ENCODE assay signal across 8 mouse cellular contexts in genomic region chr11:102184646-102185495, GRCm38 (mm10). TPM values are rescaled to one million over a fixed set of nuclear protein-coding genes. Genes with fewer than 3 reads are reported as not detected.
DNase-seq lines count a peak whose midpoint lies in the region; ATAC-seq and TF ChIP-seq lines count a peak whose summit lies in the region.

TSS of gene Lsm12 (minus strand) at chr11:102185296.

- under 1% methylated on average over 65 of the region's 70 CpGs for WGBS in heart, embryonic 10.5 days
- WGBS in kidney, embryonic 15.5 days: under 1% methylated on average over 66 of the region's 70 CpGs

- no peak for TF ChIP-seq CTCF in bone marrow macrophage, adult 2 months (IDR thresholded peaks at IDR 0.05; ENCODE audit: low read depth, low read length)
- TF ChIP-seq CTCF in embryonic fibroblast, embryonic 13.5 days (IDR thresholded peaks at IDR 0.05; ENCODE audit: borderline replicate concordance, insufficient read depth, low read length): no peak

- H3K4me1 ChIP-seq in bone marrow macrophage, adult 2 months (ENCODE audit: control insufficient read depth, insufficient read depth, low read length): peaks cover 21% of the 10 kb centered on the region
- H3K4me1 ChIP-seq in embryonic fibroblast, embryonic 13.5 days (ENCODE audit: control insufficient read depth, insufficient read depth, low read length): 0 out of 2 replicates have a peak, but pooled peaks cover 3% of the 10 kb centered on the region
- peaks cover 21% of the 10 kb centered on the region for H3K4me1 ChIP-seq in heart, embryonic 10.5 days
- peaks cover 34% of the 10 kb centered on the region for H3K4me1 ChIP-seq in kidney, embryonic 15.5 days

- H3K4me2 ChIP-seq in kidney, embryonic 15.5 days: peak within 1 kb of the TSS; percentile 68

- no peaks in the 10 kb centered on the region for H3K9me3 ChIP-seq in heart, embryonic 10.5 days
- H3K9me3 ChIP-seq in kidney, embryonic 15.5 days (replicated peaks): no peaks in the 10 kb centered on the region

- TF ChIP-seq POLR2A in bone marrow macrophage, adult 2 months (IDR thresholded peaks at IDR 0.05; ENCODE audit: borderline replicate concordance, low read depth, low read length): no peak; the same call in 1 of the 2 replicates
- TF ChIP-seq POLR2A in embryonic fibroblast, embryonic 13.5 days (IDR thresholded peaks at IDR 0.05; ENCODE audit: low read depth, low read length): peak; percentile 73

- peaks cover 26% of the 10 kb centered on the region for H3K36me3 ChIP-seq in heart, embryonic 10.5 days
- peaks cover 28% of the 10 kb centered on the region for H3K36me3 ChIP-seq in kidney, embryonic 15.5 days

- no peaks in the 10 kb centered on the region for H3K27me3 ChIP-seq in heart, embryonic 10.5 days (ENCODE audit: insufficient read depth, poor library complexity, severe bottlenecking)
- H3K27me3 ChIP-seq in kidney, embryonic 15.5 days: no peaks in the 10 kb centered on the region

- peak within 1 kb of the TSS; percentile 88 for H3K27ac ChIP-seq in bone marrow macrophage, adult 2 months (ENCODE audit: insufficient read depth, low read depth, low read length)
- peak within 1 kb of the TSS; percentile 69 for H3K27ac ChIP-seq in embryonic fibroblast, embryonic 13.5 days (ENCODE audit: insufficient read depth, low read length)
- H3K27ac ChIP-seq in heart, embryonic 10.5 days: peak within 1 kb of the TSS; percentile 98
- H3K27ac ChIP-seq in kidney, embryonic 15.5 days: peak within 1 kb of the TSS; percentile 95

- peak; percentile 79 for ATAC-seq in kidney, embryonic 15.5 days (replicated peaks; ENCODE audit: low FRiP score)
- peak; percentile 63 for ATAC-seq in monocyte, adult 5-6 weeks (replicated peaks; ENCODE audit: insufficient number of reproducible peaks, low FRiP score, low TSS enrichment, poor library complexity, severe bottlenecking)

- peak within 1 kb of the TSS; percentile 96 for H3K9ac ChIP-seq in kidney, embryonic 15.5 days

- H3K4me3 ChIP-seq in bone marrow macrophage, adult 2 months (ENCODE audit: insufficient read depth, low read length): peak within 1 kb of the TSS; percentile 79
- peak within 1 kb of the TSS; percentile 96 for H3K4me3 ChIP-seq in embryonic fibroblast, embryonic 13.5 days (ENCODE audit: insufficient read depth, low read length)
- peak within 1 kb of the TSS; percentile 97 for H3K4me3 ChIP-seq in heart, embryonic 10.5 days
- peak within 1 kb of the TSS; percentile 92 for H3K4me3 ChIP-seq in kidney, embryonic 15.5 days (replicated peaks)

- DNase-seq in A20 (ENCODE audit: low read depth, low spot score) (peak; percentile 97), liver (peak; percentile 97)
- peak; percentile 94 for DNase-seq in heart, embryonic 10.5 days (ENCODE audit: low spot score)
- DNase-seq in spleen, postnatal 4 days (ENCODE audit: low spot score in 2 of 2): peak; percentile 98 to 100

RNA-seq across cellular contexts. Expression of gene Lsm12, which starts in this region (rescaled TPM):
- 43.3 and 47.7 TPM in 2 replicates for polyA plus RNA-seq in bone marrow macrophage, adult 2 months (2012; ENCODE audit: insufficient read depth, insufficient read length, missing spikeins)
- 113 and 124 TPM in 2 replicates for polyA plus RNA-seq in embryonic fibroblast, embryonic 13.5 days (2011; ENCODE audit: insufficient read length, low read depth, missing spikeins)
- polyA plus RNA-seq in heart, embryonic 10.5 days (2016; fragmentation: Nextera tagmentation; extraction: Ambion mirVana): 90.9 and 108 TPM in 2 replicates
- 122 and 135 TPM in 2 replicates for polyA plus RNA-seq in kidney, embryonic 15.5 days (2015; fragmentation: Nextera tagmentation; extraction: Ambion mirVana)
- total RNA-seq in monocyte, adult 5-6 weeks (2017): 26.7 to 93.0 TPM (median 26.9 TPM) in 3 replicates

Comparison
In these comparisons a context has a peak if more than half of its experiments do, and no peak if none do; other contexts are left out.
1. Peak in every context shown above with its lines: DNase-seq, ATAC-seq, H3K4me3 ChIP-seq and H3K27ac ChIP-seq.